In the genomic region with DNA sequence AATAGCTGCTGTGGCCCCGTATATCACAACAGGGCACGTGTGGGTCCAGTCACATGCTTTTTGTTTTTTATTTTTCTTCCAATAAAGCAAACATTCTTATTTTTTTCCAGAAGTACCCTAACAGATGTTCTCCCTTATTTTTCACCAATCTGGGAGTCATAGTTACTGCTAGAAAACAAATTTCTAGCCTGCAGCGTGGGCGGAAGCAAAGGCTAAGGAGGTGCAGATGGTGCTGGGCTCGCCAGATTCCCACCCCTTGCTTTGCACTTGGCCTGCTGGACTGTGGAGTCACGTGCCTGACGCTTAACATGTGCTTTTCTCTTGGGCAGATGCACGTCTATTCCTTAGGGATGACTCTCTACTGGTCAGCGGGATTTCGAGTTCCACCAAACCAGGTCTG, we compare ENCODE assay signal across 12 mouse cellular contexts. TPM values are rescaled to one million over a fixed set of nuclear protein-coding genes. Genes with fewer than 3 reads are reported as not detected.
DNase-seq lines count a peak whose midpoint lies in the region; ATAC-seq lines count a peak whose summit lies in the region.
"Had no signal": no experiment of that assay in that cellular context is flagged by ENCODE, and none has a peak within 500 bp of the region (broad histone marks: within the 10 kb centered on the region; RNA-seq: fewer than 3 reads in every experiment).

No protein-coding gene starts in this region.

- ATAC-seq in intestine, embryonic 15.5 days = no peak

- H3K27me3 ChIP-seq in intestine, embryonic 15.5 days (replicated peaks) = no peaks in the 10 kb centered on the region
- H3K27me3 ChIP-seq: embryonic facial prominence, embryonic 13.5 days; neural tube, embryonic 13.5 days had no signal

- H3K27ac ChIP-seq in intestine, embryonic 15.5 days = no peak overlapping the region
- H3K27ac ChIP-seq: embryonic facial prominence, embryonic 13.5 days; neural tube, embryonic 13.5 days had no signal

- 72% methylated on average over 10 of the region's 10 CpGs for WGBS in intestine, embryonic 15.5 days

- no peaks in the 10 kb centered on the region for H3K36me3 ChIP-seq in intestine, embryonic 15.5 days
- H3K36me3 ChIP-seq: embryonic facial prominence, embryonic 13.5 days; neural tube, embryonic 13.5 days had no signal

- DNase-seq in cerebellum, postnatal 14 days = peak; percentile 34 to 41
- DNase-seq in cerebellum, postnatal 4 days (ENCODE audit: low spot score in 2 of 2) = no peak
- DNase-seq in right cerebral cortex, adult 18-20 months = peak; percentile 49
- no peak for DNase-seq in right cerebral cortex, postnatal 4 days
- peak; percentile 50 to 62 for DNase-seq in layer of hippocampus, adult 8-10 months (ENCODE audit: low spot score in 2 of 2)
- peak; percentile 43 for DNase-seq in testis, postnatal 10 days (ENCODE audit: low spot score)
- DNase-seq in thymus, postnatal 36 days = no peak

- H3K9ac ChIP-seq in intestine, embryonic 15.5 days = no peak overlapping the region
- H3K9ac ChIP-seq: embryonic facial prominence, embryonic 13.5 days; neural tube, embryonic 13.5 days had no signal

- no peak overlapping the region for H3K4me2 ChIP-seq in intestine, embryonic 15.5 days (replicated peaks)
- H3K4me2 ChIP-seq: embryonic facial prominence, embryonic 13.5 days; neural tube, embryonic 13.5 days had no signal

- no peaks in the 10 kb centered on the region for H3K4me1 ChIP-seq in intestine, embryonic 15.5 days (replicated peaks)
- H3K4me1 ChIP-seq: neural tube, embryonic 13.5 days had no signal

- H3K4me3 ChIP-seq in intestine, embryonic 15.5 days (replicated peaks) = no peak overlapping the region
- H3K4me3 ChIP-seq: embryonic facial prominence, embryonic 13.5 days; neural tube, embryonic 13.5 days had no signal

- no peaks in the 10 kb centered on the region for H3K9me3 ChIP-seq in intestine, embryonic 15.5 days
- H3K9me3 ChIP-seq: embryonic facial prominence, embryonic 13.5 days; neural tube, embryonic 13.5 days had no signal

RNA-seq across cellular contexts. Expression of a gene that starts 29.1 kb away (rescaled TPM):
- total RNA-seq in layer of hippocampus, adult 8-10 months (2022) = 1 to 10 TPM in 2 of 4 experiments, under 1 TPM in 2; 0.31 to 1.7 (median 0.73) TPM
- not detected in 2 replicates for polyA plus RNA-seq in intestine, embryonic 15.5 days (2015; fragmentation: Nextera tagmentation; extraction: Ambion mirVana)
- total RNA-seq: gastrocnemius, postnatal 36 days; megakaryocyte progenitor cell, adult 5-6 weeks had no signal
- polyA plus RNA-seq: embryonic facial prominence, embryonic 13.5 days; neural tube, embryonic 13.5 days had no signal

RNA-seq across cellular contexts. Expression of a gene that starts 53.7 kb away (rescaled TPM):
- total RNA-seq in layer of hippocampus, adult 8-10 months (2022) = 10 to 100 TPM; 75.6 to 93.1 (median 84.1) TPM
- 12.2 and 16.0 TPM in 2 replicates for polyA plus RNA-seq in intestine, embryonic 15.5 days (2015; fragmentation: Nextera tagmentation; extraction: Ambion mirVana)

Comparison
In these comparisons a context has a peak if more than half of its experiments do, and no peak if none do; other contexts are left out.
1. DNase-seq: peak in cerebellum, postnatal 14 days (2 of 2), right cerebral cortex, adult 18-20 months (single experiment), layer of hippocampus, adult 8-10 months (2 of 2) and testis, postnatal 10 days (single experiment); none in cerebellum, postnatal 4 days (0 of 2), right cerebral cortex, postnatal 4 days (single experiment) and thymus, postnatal 36 days (0 of 2).